Mouse (Mus musculus): ENCODE measurements around the gene Zfp654.
"Not testable (repeated sequence)": the region's sequence is repeated elsewhere in the genome, so short reads cannot be mapped to it uniquely, and the experiment has no call there.

Zfp654 gene

GRCm38 (mm10) chr16:64851563-64852362 lies at the start of gene Zfp654, which contains the start of gene Cggbp1:
Gene Zfp654 (minus strand): TSS chr16:64851652.
Gene Cggbp1 (plus strand): TSS chr16:64851996.
- DNase-seq (ENCODE audit: low read depth, low spot score): peak; percentile 99

- DNase-seq (ENCODE audit: low read depth, low spot score): no peak
These were observed 47.6 kb upstream of the Zfp654 start for GRCm38 (mm10) chr16:64899084-64899483.

- DNase-seq (ENCODE audit: low read depth, low spot score): no peak
These were observed 38.0 kb upstream of the Zfp654 start for GRCm38 (mm10) chr16:64889496-64889895.

- DNase-seq (ENCODE audit: low read depth, low spot score): no peak
These were observed 34.1 kb upstream of the Zfp654 start for GRCm38 (mm10) chr16:64885547-64885946.

- DNase-seq (ENCODE audit: low read depth, low spot score): no peak
These were observed 33.7 kb upstream of the Zfp654 start for GRCm38 (mm10) chr16:64885142-64885541.

- DNase-seq (ENCODE audit: low read depth, low spot score): no peak
These were observed 33.0 kb upstream of the Zfp654 start for GRCm38 (mm10) chr16:64884420-64884838.

- no peak for DNase-seq (ENCODE audit: low read depth, low spot score)
These were observed 32.4 kb upstream of the Zfp654 start for GRCm38 (mm10) chr16:64883896-64884295.

GRCm38 (mm10) chr16:64881442-64881841 lies 30.0 kb upstream of the Zfp654 start:
- no peak for DNase-seq (ENCODE audit: low read depth, low spot score)

- no peak for DNase-seq (ENCODE audit: low read depth, low spot score)
These were observed 29.5 kb upstream of the Zfp654 start for GRCm38 (mm10) chr16:64880986-64881385.

GRCm38 (mm10) chr16:64879735-64880134 lies 28.3 kb upstream of the Zfp654 start:
- DNase-seq (ENCODE audit: low read depth, low spot score): no peak

GRCm38 (mm10) chr16:64878611-64879132 lies 27.2 kb upstream of the Zfp654 start:
- no peak for DNase-seq (ENCODE audit: low read depth, low spot score)

GRCm38 (mm10) chr16:64877314-64877713 lies 25.9 kb upstream of the Zfp654 start:
- DNase-seq (ENCODE audit: low read depth, low spot score): no peak

GRCm38 (mm10) chr16:64876631-64877265 lies 25.3 kb upstream of the Zfp654 start:
- no peak for DNase-seq (ENCODE audit: low read depth, low spot score)

GRCm38 (mm10) chr16:64875822-64876221 lies 24.4 kb upstream of the Zfp654 start:
- no peak for DNase-seq (ENCODE audit: low read depth, low spot score)

GRCm38 (mm10) chr16:64875384-64875783 lies 23.9 kb upstream of the Zfp654 start:
- DNase-seq (ENCODE audit: low read depth, low spot score): no peak

GRCm38 (mm10) chr16:64873416-64874305 lies 22.2 kb upstream of the Zfp654 start:
- DNase-seq (ENCODE audit: low read depth, low spot score): peak; percentile 65

- DNase-seq (ENCODE audit: low read depth, low spot score): no peak
These were observed 21.4 kb upstream of the Zfp654 start for GRCm38 (mm10) chr16:64872841-64873240.

GRCm38 (mm10) chr16:64872296-64872695 lies 20.8 kb upstream of the Zfp654 start:
- DNase-seq (ENCODE audit: low read depth, low spot score): no peak

- DNase-seq (ENCODE audit: low read depth, low spot score): no peak
These were observed 18.2 kb upstream of the Zfp654 start for GRCm38 (mm10) chr16:64869621-64870020.

- no peak for DNase-seq (ENCODE audit: low read depth, low spot score)
These were observed 17.2 kb upstream of the Zfp654 start for GRCm38 (mm10) chr16:64868613-64869012.

GRCm38 (mm10) chr16:64865841-64866240 lies 14.4 kb upstream of the Zfp654 start:
- DNase-seq (ENCODE audit: low read depth, low spot score): not testable (repeated sequence)

GRCm38 (mm10) chr16:64856946-64857345 lies 5.5 kb upstream of the Zfp654 start:
- no peak for DNase-seq (ENCODE audit: low read depth, low spot score)
